Comparison of ENCODE assay signal across 8 mouse cellular contexts in the genomic region with DNA sequence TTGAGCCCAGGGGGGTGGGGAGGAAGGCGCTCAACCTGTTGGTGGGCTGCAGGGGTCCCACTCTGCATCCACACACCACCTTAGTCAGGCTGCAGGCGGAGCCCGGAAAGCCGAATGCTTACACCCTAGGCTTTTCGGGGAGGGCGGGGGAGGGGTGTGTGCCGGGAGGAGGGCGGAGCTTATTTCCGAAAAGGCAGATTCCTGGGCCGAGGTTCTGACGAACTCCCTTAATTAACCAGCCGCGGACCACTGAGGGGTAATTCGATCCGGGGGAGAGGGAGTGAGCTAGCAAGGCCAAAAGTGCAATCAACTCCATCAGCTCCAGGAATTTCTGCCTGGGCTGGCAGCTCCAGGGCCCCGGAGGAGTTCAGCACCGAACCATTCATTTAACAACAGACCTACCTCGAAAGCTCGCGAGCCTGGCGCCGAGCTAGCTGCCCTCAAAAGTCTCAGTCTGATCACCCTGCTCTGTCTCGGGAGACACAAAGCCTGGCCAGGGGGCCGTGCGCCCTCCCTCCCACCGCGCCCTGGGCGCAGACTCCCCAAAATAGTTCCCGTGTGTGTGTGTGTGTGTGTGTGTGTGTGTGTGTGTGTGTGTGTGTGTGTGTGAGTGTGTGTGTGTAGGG. TPM values are rescaled to one million over a fixed set of nuclear protein-coding genes. Genes with fewer than 3 reads are reported as not detected.
DNase-seq lines count a peak whose midpoint lies in the region; ATAC-seq lines count a peak whose summit lies in the region.

No protein-coding gene starts in this region.

- peaks cover 69% of the 10 kb centered on the region for H3K79me2 ChIP-seq in macrophage (ENCODE audit: inconsistent target)

- H3K4me1 ChIP-seq in hindbrain, embryonic 15.5 days (replicated peaks): peaks cover 31% of the 10 kb centered on the region

- peak; percentile 76 for ATAC-seq in hindbrain, embryonic 15.5 days (ENCODE audit: low FRiP score, low read depth)

- H3K4me3 ChIP-seq in hindbrain, embryonic 15.5 days: peak overlapping the region; percentile 59
- H3K4me3 ChIP-seq in macrophage (ENCODE audit: inconsistent target): peak overlapping the region; percentile 69

- H3K27ac ChIP-seq in hindbrain, embryonic 15.5 days (replicated peaks): peak overlapping the region; percentile 93
- H3K27ac ChIP-seq in macrophage: peak overlapping the region; percentile 94

- H3K9ac ChIP-seq in hindbrain, embryonic 15.5 days: peak overlapping the region; percentile 53

- no peaks in the 10 kb centered on the region for H3K36me3 ChIP-seq in hindbrain, embryonic 15.5 days
- H3K36me3 ChIP-seq in macrophage (ENCODE audit: inconsistent target): peaks cover 12% of the 10 kb centered on the region; the same call in 1 of the 2 replicates

- H3K4me2 ChIP-seq in hindbrain, embryonic 15.5 days: peak overlapping the region; percentile 81

- peak; percentile 73 for DNase-seq in T-cell, adult 2 months (ENCODE audit: low spot score)
- peak; percentile 81 for DNase-seq in cerebellum, postnatal 14 days
- DNase-seq in gastrocnemius, adult 18-20 months (ENCODE audit: low spot score): peak; percentile 65
- peak; percentile 53 to 68 for DNase-seq in left cerebral cortex, adult 18-20 months (ENCODE audit: low spot score in 2 of 2)
- peak; percentile 64 to 79 for DNase-seq in right cerebral cortex, adult 2 months (ENCODE audit: low spot score in 2 of 2)
- peak; percentile 74 for DNase-seq in urinary bladder, postnatal 14 days (ENCODE audit: low spot score)

- under 1% methylated on average over 29 of the region's 29 CpGs for WGBS in hindbrain, embryonic 15.5 days
- WGBS in macrophage (ENCODE audit: missing documents): 0% methylated on average over 24 of the region's 29 CpGs

- no peaks in the 10 kb centered on the region for H3K9me3 ChIP-seq in hindbrain, embryonic 15.5 days

- no peaks in the 10 kb centered on the region for H3K27me3 ChIP-seq in hindbrain, embryonic 15.5 days

RNA-seq across cellular contexts. Expression of gene Arid5b, which starts 2.1 kb away (rescaled TPM):
- 10 to 100 TPM; 16.6 to 33.9 TPM for total RNA-seq in gastrocnemius, adult 18-20 months (2021)
- 16.4 and 17.4 TPM in 2 replicates for polyA plus RNA-seq in hindbrain, embryonic 15.5 days (2015; fragmentation: Nextera tagmentation; extraction: Ambion mirVana)
- total RNA-seq in left cerebral cortex, adult 18-20 months (2021): 10 to 100 TPM; 32.3 to 35.0 TPM
- 100 to 1,000 TPM in 24 of 26 experiments, 10 to 100 TPM in 2; 96.4 to 294 (median 157) TPM for total RNA-seq in macrophage (2018; cell fraction: chromatin; rRNA removed)
- total RNA-seq in macrophage (2018; cell fraction: cytosol; rRNA removed): 10 to 100 TPM; 28.3 to 41.0 (median 31.6) TPM
- total RNA-seq in macrophage (2018; cell fraction: nucleus; rRNA removed): 100 to 1,000 TPM in 24 of 26 experiments, 10 to 100 TPM in 2; 78.1 to 319 (median 144) TPM
- polyA plus RNA-seq in macrophage (2018): 7.3 to 20.3 TPM (median 17.2 TPM) in 3 replicates

Comparison
In these comparisons a context has a peak if more than half of its experiments do, and no peak if none do; other contexts are left out.
1. Peak in every context shown above with its lines: DNase-seq, ATAC-seq, H3K4me3 ChIP-seq and H3K27ac ChIP-seq.